Mouse (Mus musculus) small intestine, adult 2 months (tissue): ENCODE measurements around the gene Atp6ap2. TPM values are rescaled to one million over a fixed set of nuclear protein-coding genes. Genes with fewer than 3 reads are reported as not detected.
A peak's percentile ranks its signal among the peaks of the same experiment; 100 is the strongest.
"Not testable (repeated sequence)": the region's sequence is repeated elsewhere in the genome, so short reads cannot be mapped to it uniquely, and the experiment has no call there.

Experiments
- H3K27ac ChIP-seq: fragments of 200-500 bp; 2 replicates; pipeline ENCODE4 v1.5.1; 2012; ENCODE audit warnings: low read depth, low read length, control low read depth, inconsistent platforms; ENCODE audit not compliant: insufficient read depth
- H3K27me3 ChIP-seq: fragments of 200-500 bp; 2 replicates; pipeline ENCODE4 v1.6.1; 2012; ENCODE audit warnings: mild to moderate bottlenecking, moderate library complexity, low read length, inconsistent platforms; ENCODE audit not compliant: control insufficient read depth, insufficient read depth
- H3K36me3 ChIP-seq: fragments of 200-500 bp; 2 replicates; pipeline ENCODE4 v1.6.1; 2012; ENCODE audit warnings: mild to moderate bottlenecking, low read length, control low read depth, inconsistent platforms; ENCODE audit not compliant: control insufficient read depth, insufficient read depth
- H3K4me1 ChIP-seq: fragments of 200-500 bp; 2 replicates; pipeline ENCODE4 v1.6.1; 2012; ENCODE audit warnings: low read length, inconsistent platforms, mixed read lengths; ENCODE audit not compliant: control insufficient read depth, insufficient read depth, insufficient read length
- H3K4me3 ChIP-seq: fragments of 200-500 bp; 2 replicates; pipeline ENCODE4 v1.5.1; 2012; ENCODE audit warnings: low read depth, mild to moderate bottlenecking, control low read depth, inconsistent platforms, low read length, moderate library complexity
- CTCF ChIP-seq: fragments of 200-500 bp; IDR thresholded peaks from 2 replicates; pipeline ENCODE4 v1.5.1; 2012; ENCODE audit warnings: low read depth, mild to moderate bottlenecking, control low read depth, inconsistent platforms, low read length, moderate library complexity, mixed read lengths; ENCODE audit not compliant: insufficient replicate concordance, insufficient read length; ENCODE audit errors: extremely low read depth
- POLR2A ChIP-seq: fragments of 200-500 bp; IDR thresholded peaks from 2 replicates; pipeline ENCODE4 v1.6.1; 2012; ENCODE audit warnings: low read depth, mild to moderate bottlenecking, control low read depth, inconsistent platforms, low read length, moderate library complexity
- WGBS: fragments of 180-500 bp; shearing (Covaris S2); methylation state at CpG from one replicate; pipeline ENCODE4 v1.1.7; 2018; 5-methylcytosine and 5-hydroxymethylcytosine counted together
- polyA plus RNA-seq: library from polyadenylated mRNA; depleted of rRNA; stranded (reverse); fragments of >200 nt; gene quantifications from 2 replicates; pipeline ENCODE4 v1.2.3, GENCODE M21; 2012

The Atp6ap2 gene
- polyA plus RNA-seq, 1 experiment: 6.7 TPM

DNA sequence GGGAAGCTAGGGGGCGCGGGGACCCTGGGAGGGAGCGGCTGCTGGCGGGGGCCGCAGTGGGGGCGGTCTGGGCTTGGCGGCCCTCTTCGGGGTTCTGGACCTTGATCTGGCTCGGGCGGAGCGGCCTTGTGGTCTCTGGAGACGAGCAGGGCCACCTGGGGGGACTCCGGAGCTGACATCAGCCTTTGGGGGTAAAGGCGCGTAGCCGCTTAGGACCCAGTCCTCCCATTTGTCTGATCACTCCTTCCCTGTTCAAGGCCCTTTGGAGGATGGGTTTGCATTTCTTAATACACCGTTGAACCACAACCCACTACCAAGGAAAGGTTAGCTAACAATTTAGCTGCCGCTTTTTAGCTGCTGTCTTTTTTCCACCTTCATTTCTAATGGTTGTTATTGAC, 356 bp downstream of the Atp6ap2 start:
- peak overlapping the region; percentile 86 for H3K4me3 ChIP-seq
- no peaks in the 10 kb centered on the region for H3K27me3 ChIP-seq
- WGBS: 20% methylated on average over 18 of the region's 18 CpGs
- H3K36me3 ChIP-seq: no peaks in the 10 kb centered on the region
- peaks cover 6% of the 10 kb centered on the region; the same call in 1 of the 2 replicates for H3K4me1 ChIP-seq
- no peak for TF ChIP-seq CTCF
- TF ChIP-seq POLR2A: no peak
- peak overlapping the region; percentile 19; the same call in 1 of the 2 replicates for H3K27ac ChIP-seq

DNA sequence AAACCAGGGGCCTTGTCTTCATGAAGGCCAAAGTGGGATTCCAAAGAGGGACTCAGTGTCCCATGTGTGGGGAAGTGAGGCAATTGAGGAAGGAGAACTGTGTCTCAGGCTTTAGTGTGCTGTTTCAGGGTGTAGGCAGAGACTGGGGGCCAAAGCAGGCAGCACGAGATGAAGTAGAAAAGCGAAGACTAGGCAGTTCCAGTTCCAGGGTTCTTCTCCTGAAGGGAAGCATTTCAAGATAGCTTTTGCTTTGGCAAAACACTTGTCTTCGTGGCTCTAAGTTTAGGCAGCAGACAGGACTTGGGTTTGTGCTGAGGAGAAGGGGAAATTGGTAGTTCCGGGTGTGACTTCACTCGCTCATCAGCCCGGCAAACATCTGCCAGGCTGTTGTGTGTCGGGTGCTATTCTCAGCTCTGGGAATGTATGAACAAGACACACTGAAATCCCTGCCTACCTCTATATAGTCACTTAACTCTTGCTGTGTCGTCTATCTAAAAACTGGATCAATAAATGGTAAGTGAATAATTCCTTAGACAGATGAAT, 3.9 kb downstream of the Atp6ap2 start:
- Histone ChIP-seq H3K4me1 (peaks cover 6% of the 10 kb centered on the region; the same call in 1 of the 2 replicates), H3K27me3 (no peaks in the 10 kb centered on the region), H3K4me3 (no peak overlapping the region), H3K36me3 (peaks cover 6% of the 10 kb centered on the region), H3K27ac (peak overlapping the region; percentile 51; the same call in 1 of the 2 replicates)
- WGBS: 33% methylated on average over 8 of the region's 8 CpGs
- no peak for TF ChIP-seq CTCF
- no peak for TF ChIP-seq POLR2A

DNA sequence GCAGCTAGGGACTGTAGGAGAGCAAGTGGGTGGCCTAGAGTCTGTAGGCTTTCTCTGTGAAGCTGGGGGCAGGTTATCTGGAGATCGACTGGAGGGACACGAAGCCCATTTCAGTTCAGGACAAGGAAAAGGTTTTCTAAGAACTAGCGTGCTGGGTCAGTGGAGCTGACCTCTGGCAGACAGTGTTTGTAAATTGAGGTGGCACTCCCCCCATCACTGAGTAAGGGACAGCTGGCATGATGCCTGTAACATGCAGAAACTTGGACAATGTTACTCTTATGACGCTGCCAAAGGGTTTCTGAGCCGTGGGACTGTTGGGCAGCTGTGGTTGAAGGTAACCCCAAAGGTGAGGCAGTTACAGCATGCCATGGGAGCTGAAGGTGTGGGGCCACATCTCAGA, 4.4 kb downstream of the Atp6ap2 start:
- peaks cover 6% of the 10 kb centered on the region; the same call in 1 of the 2 replicates for H3K4me1 ChIP-seq
- TF ChIP-seq CTCF (no peak), POLR2A (no peak)
- 38% methylated on average over 5 of the region's 5 CpGs for WGBS
- no peak overlapping the region for H3K27ac ChIP-seq
- H3K27me3 ChIP-seq: no peaks in the 10 kb centered on the region
- no peak overlapping the region for H3K4me3 ChIP-seq
- peaks cover 6% of the 10 kb centered on the region for H3K36me3 ChIP-seq

DNA sequence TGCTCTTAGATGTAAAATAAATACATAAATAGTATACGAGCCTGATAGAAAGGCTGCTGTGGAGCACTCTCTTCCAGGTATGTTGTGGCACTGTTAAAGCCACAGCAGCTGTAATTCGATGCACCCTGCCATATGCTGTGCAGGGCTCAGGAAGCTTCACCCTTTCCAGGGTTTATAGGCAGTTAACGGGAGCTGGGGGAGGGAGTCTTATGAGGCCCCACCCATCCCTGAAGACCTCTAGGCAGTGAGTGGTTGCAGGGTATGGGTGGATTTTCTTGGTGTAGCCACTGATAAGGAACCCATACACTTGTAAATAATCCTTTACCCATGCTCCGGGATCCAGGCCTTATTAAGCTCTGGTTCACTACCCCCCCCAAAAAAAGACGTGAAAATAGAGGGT, 6.2 kb downstream of the Atp6ap2 start:
- no peak overlapping the region for H3K27ac ChIP-seq

DNA sequence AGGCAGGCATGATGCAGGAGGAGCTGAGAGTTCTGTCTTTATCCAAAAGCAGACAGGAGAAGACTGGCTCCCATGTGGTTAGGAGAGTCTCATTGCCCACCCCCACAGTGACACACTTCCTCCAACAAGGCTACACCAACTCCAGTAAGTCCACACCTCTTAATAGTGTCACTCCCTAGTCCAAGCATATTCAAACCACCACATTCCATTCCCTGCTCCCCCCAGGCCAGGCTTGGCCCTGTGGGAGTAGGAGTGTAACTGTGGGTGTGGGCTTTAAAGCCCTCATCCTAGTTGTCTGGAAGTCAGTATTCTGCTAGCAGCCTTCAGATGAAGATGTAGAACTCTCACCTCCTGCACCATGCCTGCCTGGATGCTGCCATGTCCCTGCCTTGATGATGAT, 22.9 kb downstream of the Atp6ap2 start:
- peak overlapping the region; percentile 85 for H3K27ac ChIP-seq
- H3K4me1 ChIP-seq, H3K4me3 ChIP-seq, H3K27me3 ChIP-seq: not testable (repeated sequence)
- peaks cover 17% of the 10 kb centered on the region for H3K36me3 ChIP-seq

More for the DNA sequence above, 6.2 kb downstream of the Atp6ap2 start:
- peaks cover 7% of the 10 kb centered on the region for H3K36me3 ChIP-seq
- no peaks in the 10 kb centered on the region for H3K27me3 ChIP-seq
- no peak overlapping the region for H3K4me3 ChIP-seq
- 72% methylated on average over 5 of the region's 5 CpGs for WGBS
- H3K4me1 ChIP-seq: peaks cover 3% of the 10 kb centered on the region; the same call in 1 of the 2 replicates
- no peak for TF ChIP-seq POLR2A
- no peak for TF ChIP-seq CTCF

DNA sequence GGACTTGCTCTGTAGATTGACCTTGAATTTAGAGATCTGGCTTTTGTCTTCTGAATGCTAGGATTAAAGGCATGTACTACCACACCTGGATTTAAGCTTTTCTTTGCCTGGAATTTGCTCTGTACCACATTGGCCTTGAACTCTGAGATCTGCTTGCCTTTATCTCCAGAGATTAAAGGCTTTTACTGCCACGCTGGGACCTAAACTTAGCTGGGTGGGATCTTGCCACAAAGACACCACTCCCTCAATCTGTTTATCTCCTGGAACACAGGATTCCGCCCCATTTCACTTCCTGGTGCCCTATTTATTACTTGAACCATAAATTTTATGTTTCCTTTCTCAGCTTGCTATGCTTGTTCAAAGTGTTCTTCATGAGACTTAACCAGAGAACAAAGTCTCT, 23.6 kb downstream of the Atp6ap2 start:
- peak overlapping the region; percentile 85 for H3K27ac ChIP-seq
- H3K27me3 ChIP-seq: no peaks in the 10 kb centered on the region
- H3K36me3 ChIP-seq: peaks cover 19% of the 10 kb centered on the region
- TF ChIP-seq CTCF: no peak
- no peak for TF ChIP-seq POLR2A
- 29% methylated on average over 2 of the region's 2 CpGs for WGBS
- peaks cover 6% of the 10 kb centered on the region; the same call in 1 of the 2 replicates for H3K4me1 ChIP-seq
- no peak overlapping the region for H3K4me3 ChIP-seq

DNA sequence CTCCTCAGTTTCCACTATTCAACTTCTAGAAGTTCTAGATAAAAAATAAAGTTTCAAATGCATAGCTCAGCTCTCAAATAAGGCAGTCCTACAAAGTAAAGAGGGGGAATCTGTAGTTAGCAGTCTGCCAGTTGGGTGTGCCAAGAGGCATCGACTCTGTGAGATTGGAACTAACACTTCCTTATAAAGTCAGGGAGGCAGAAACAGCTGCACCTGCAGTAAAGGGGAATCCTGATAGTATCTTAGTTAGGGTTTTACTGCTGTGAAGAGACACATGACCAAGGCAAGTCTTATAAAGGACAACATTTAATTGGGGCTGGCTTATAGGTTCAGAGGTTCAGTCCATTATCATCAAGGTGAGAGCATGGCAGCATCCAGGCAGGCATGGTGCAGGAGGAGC, 24.8 kb downstream of the Atp6ap2 start:
- H3K4me1 ChIP-seq, H3K27me3 ChIP-seq, H3K4me3 ChIP-seq: not testable (repeated sequence)
- H3K27ac ChIP-seq: peak overlapping the region; percentile 92
- H3K36me3 ChIP-seq: peaks cover 13% of the 10 kb centered on the region
- 54% methylated on average over 1 of the region's 1 CpGs for WGBS

DNA sequence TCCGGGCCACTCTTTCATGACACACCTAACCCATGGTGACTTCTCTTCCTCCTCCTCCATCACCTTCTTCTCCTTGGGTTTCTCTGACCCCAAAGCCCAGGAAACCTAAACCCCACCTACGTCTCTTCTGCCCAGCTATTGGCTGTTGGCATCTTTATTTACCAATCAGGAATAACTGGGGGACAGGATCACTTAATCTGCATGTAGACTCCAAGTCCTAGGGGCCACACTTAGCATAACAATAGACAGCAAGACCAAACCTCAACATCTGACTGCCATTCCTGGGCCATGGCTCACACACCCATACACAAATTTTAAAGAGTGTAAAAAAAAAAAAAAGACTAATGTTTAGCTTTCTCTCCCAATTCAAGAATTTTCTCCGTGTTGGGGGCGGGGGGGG, 37.5 kb downstream of the Atp6ap2 start:
- no peak overlapping the region for H3K27ac ChIP-seq
- no peaks in the 10 kb centered on the region for H3K27me3 ChIP-seq
- WGBS: 69% methylated on average over 4 of the region's 4 CpGs
- no peaks in the 10 kb centered on the region for H3K36me3 ChIP-seq
- TF ChIP-seq POLR2A: no peak
- TF ChIP-seq CTCF: no peak
- H3K4me1 ChIP-seq: no peaks in the 10 kb centered on the region
- no peak overlapping the region for H3K4me3 ChIP-seq
